Comparison of ENCODE assay signal across 9 mouse cellular contexts in genomic region chr10:80302471-80302881, GRCm38 (mm10). TPM values are rescaled to one million over a fixed set of nuclear protein-coding genes. Genes with fewer than 3 reads are reported as not detected.
A peak's percentile ranks its signal among the peaks of the same experiment; 100 is the strongest.
DNase-seq lines count a peak whose midpoint lies in the region; ATAC-seq and TF ChIP-seq lines count a peak whose summit lies in the region.
"Had no signal": no experiment of that assay in that cellular context is flagged by ENCODE, and none has a peak within 500 bp of the region (broad histone marks: within the 10 kb centered on the region; RNA-seq: fewer than 3 reads in every experiment).

No protein-coding gene starts in this region.

- no peak for ATAC-seq in forebrain, embryonic 13.5 days
- peak; percentile 74 for ATAC-seq in heart, postnatal 0 days (ENCODE audit: insufficient read depth, low read depth)
- peak; percentile 8; the same call in 1 of the 2 replicates for ATAC-seq in kidney, postnatal 0 days (replicated peaks; ENCODE audit: low FRiP score, low read depth)
- ATAC-seq in stomach, embryonic 14.5 days (ENCODE audit: insufficient number of reproducible peaks, insufficient read depth, low FRiP score, low read depth): 0 out of 2 replicates have a peak, but pooled peaks have one; percentile 7
- ATAC-seq: Patski had no signal

- peak; percentile 53 for DNase-seq in urinary bladder, postnatal 25 days (ENCODE audit: low spot score)
- no peak for DNase-seq in urinary bladder, adult 2 months (ENCODE audit: low spot score)
- DNase-seq in heart, postnatal 0 days (ENCODE audit: low spot score): peak; percentile 51
- DNase-seq in kidney, postnatal 0 days (ENCODE audit: low spot score): peak; percentile 74
- DNase-seq in lung, postnatal 10 days: peak; percentile 93
- DNase-seq in thymus, postnatal 4 days: no peak

- H3K27me3 ChIP-seq in forebrain, embryonic 13.5 days: no peaks in the 10 kb centered on the region
- H3K27me3 ChIP-seq in heart, postnatal 0 days (ENCODE audit: control insufficient read depth, insufficient read depth, low read length): peaks cover 84% of the 10 kb centered on the region
- H3K27me3 ChIP-seq in kidney, postnatal 0 days (ENCODE audit: insufficient read depth, low read length): peaks cover 39% of the 10 kb centered on the region
- H3K27me3 ChIP-seq in stomach, embryonic 14.5 days (ENCODE audit: control insufficient read depth, insufficient read depth, low read length): peaks cover 45% of the 10 kb centered on the region
- H3K27me3 ChIP-seq: Patski had no signal

- TF ChIP-seq CTCF in heart, postnatal 0 days (IDR thresholded peaks at IDR 0.05; ENCODE audit: low read depth): no peak
- 0 out of 2 replicates have a peak, but pooled peaks have one; percentile 11 for TF ChIP-seq CTCF in kidney, postnatal 0 days (IDR thresholded peaks at IDR 0.05; ENCODE audit: low read depth)

- no peaks in the 10 kb centered on the region for H3K9me3 ChIP-seq in forebrain, embryonic 13.5 days (replicated peaks)
- H3K9me3 ChIP-seq in heart, postnatal 0 days (replicated peaks; ENCODE audit: control insufficient read depth, low read length): no peaks in the 10 kb centered on the region
- H3K9me3 ChIP-seq in kidney, postnatal 0 days (replicated peaks; ENCODE audit: low read length): no peaks in the 10 kb centered on the region
- H3K9me3 ChIP-seq in stomach, embryonic 14.5 days (ENCODE audit: control insufficient read depth, low read depth, low read length): no peaks in the 10 kb centered on the region

- 21% methylated on average over 9 of the region's 9 CpGs for WGBS in forebrain, embryonic 13.5 days
- WGBS in heart, postnatal 0 days: 13% methylated on average over 9 of the region's 9 CpGs
- 8% methylated on average over 9 of the region's 9 CpGs for WGBS in kidney, postnatal 0 days
- 15% methylated on average over 9 of the region's 9 CpGs for WGBS in stomach, embryonic 14.5 days

- 0 out of 2 replicates have a peak, but pooled peaks have one; percentile 40 for TF ChIP-seq EP300 in heart, postnatal 0 days (IDR thresholded peaks at IDR 0.05; ENCODE audit: low read depth)

- peak overlapping the region; percentile 86 for H3K4me2 ChIP-seq in forebrain, embryonic 13.5 days
- peak overlapping the region; percentile 19; the same call in 1 of the 2 replicates for H3K4me2 ChIP-seq in heart, postnatal 0 days (ENCODE audit: low read depth, low read length)
- no peak overlapping the region for H3K4me2 ChIP-seq in kidney, postnatal 0 days (ENCODE audit: low read length)
- no peak overlapping the region; the same call in 1 of the 2 replicates for H3K4me2 ChIP-seq in stomach, embryonic 14.5 days (replicated peaks; ENCODE audit: low read depth, low read length)

- H3K27ac ChIP-seq in forebrain, embryonic 13.5 days: peak overlapping the region; percentile 26; the same call in 1 of the 2 replicates
- peak overlapping the region; percentile 40; the same call in 1 of the 2 replicates for H3K27ac ChIP-seq in heart, postnatal 0 days (ENCODE audit: low read depth)
- peak overlapping the region; percentile 60; the same call in 1 of the 2 replicates for H3K27ac ChIP-seq in kidney, postnatal 0 days
- H3K27ac ChIP-seq in stomach, embryonic 14.5 days (ENCODE audit: low read length): no peak overlapping the region

- H3K4me3 ChIP-seq in forebrain, embryonic 13.5 days: peak overlapping the region; percentile 73
- no peak overlapping the region for H3K4me3 ChIP-seq in heart, postnatal 0 days (ENCODE audit: low read depth, low read length)
- no peak overlapping the region for H3K4me3 ChIP-seq in kidney, postnatal 0 days (replicated peaks; ENCODE audit: low read depth, low read length)
- no peak overlapping the region for H3K4me3 ChIP-seq in stomach, embryonic 14.5 days (ENCODE audit: low read depth, low read length)

- peaks cover 78% of the 10 kb centered on the region for H3K4me1 ChIP-seq in forebrain, embryonic 13.5 days
- peaks cover 9% of the 10 kb centered on the region; the same call in 1 of the 2 replicates for H3K4me1 ChIP-seq in heart, postnatal 0 days (ENCODE audit: control insufficient read depth, insufficient read depth)
- H3K4me1 ChIP-seq in kidney, postnatal 0 days (replicated peaks; ENCODE audit: insufficient read depth, low read length): peaks cover 3% of the 10 kb centered on the region; the same call in 1 of the 2 replicates
- peaks cover 8% of the 10 kb centered on the region; the same call in 1 of the 2 replicates for H3K4me1 ChIP-seq in stomach, embryonic 14.5 days (ENCODE audit: control insufficient read depth, insufficient read depth, low read length)

- H3K9ac ChIP-seq in forebrain, embryonic 13.5 days: peak overlapping the region; percentile 99
- H3K9ac ChIP-seq in heart, postnatal 0 days (replicated peaks; ENCODE audit: low read depth, low read length): no peak overlapping the region
- no peak overlapping the region for H3K9ac ChIP-seq in kidney, postnatal 0 days (ENCODE audit: low read depth, low read length)
- no peak overlapping the region for H3K9ac ChIP-seq in stomach, embryonic 14.5 days (replicated peaks; ENCODE audit: low read depth, low read length)

- H3K36me3 ChIP-seq in forebrain, embryonic 13.5 days (ENCODE audit: poor library complexity, severe bottlenecking): peaks cover 60% of the 10 kb centered on the region
- H3K36me3 ChIP-seq in heart, postnatal 0 days (replicated peaks; ENCODE audit: control insufficient read depth, insufficient read depth, low read length): no peaks in the 10 kb centered on the region
- no peaks in the 10 kb centered on the region for H3K36me3 ChIP-seq in kidney, postnatal 0 days (ENCODE audit: insufficient read depth, low read length)
- H3K36me3 ChIP-seq in stomach, embryonic 14.5 days (ENCODE audit: control insufficient read depth, insufficient read depth, low read length): no peaks in the 10 kb centered on the region

RNA-seq across cellular contexts. Expression of gene Apc2, which starts 6.7 kb away (rescaled TPM):
- 0.76 and 1.4 TPM in 2 replicates for polyA plus RNA-seq in urinary bladder, adult 2 months (2012; rRNA removed)
- 129 and 140 TPM in 2 replicates for polyA plus RNA-seq in forebrain, embryonic 13.5 days (2015; fragmentation: Nextera tagmentation; extraction: Ambion mirVana)
- total RNA-seq in heart, postnatal 0 days (2014; rRNA removed; ENCODE audit: low replicate concordance): 1.4 and 3.4 TPM in 2 replicates
- 0.77 and 0.83 TPM in 2 replicates for polyA plus RNA-seq in heart, postnatal 0 days (2015; fragmentation: Nextera tagmentation; extraction: Ambion mirVana)
- polyA plus RNA-seq in kidney, postnatal 0 days (2015; fragmentation: Nextera tagmentation; extraction: Ambion mirVana): 0.51 and 0.86 TPM in 2 replicates
- 8.1 and 8.7 TPM in 2 replicates for polyA plus RNA-seq in stomach, embryonic 14.5 days (2014; fragmentation: Nextera tagmentation; extraction: Ambion mirVana)

RNA-seq across cellular contexts. Expression of gene Rps15, which starts 10.2 kb away (rescaled TPM):
- 3,215 and 3,453 TPM in 2 replicates for polyA plus RNA-seq in urinary bladder, adult 2 months (2012; rRNA removed)
- 805 and 828 TPM in 2 replicates for polyA plus RNA-seq in forebrain, embryonic 13.5 days (2015; fragmentation: Nextera tagmentation; extraction: Ambion mirVana)
- total RNA-seq in heart, postnatal 0 days (2014; rRNA removed; ENCODE audit: low replicate concordance): 1,030 and 1,317 TPM in 2 replicates
- 499 and 510 TPM in 2 replicates for polyA plus RNA-seq in heart, postnatal 0 days (2015; fragmentation: Nextera tagmentation; extraction: Ambion mirVana)
- 974 and 1,069 TPM in 2 replicates for polyA plus RNA-seq in kidney, postnatal 0 days (2015; fragmentation: Nextera tagmentation; extraction: Ambion mirVana)
- 1,120 and 1,227 TPM in 2 replicates for polyA plus RNA-seq in stomach, embryonic 14.5 days (2014; fragmentation: Nextera tagmentation; extraction: Ambion mirVana)

RNA-seq across cellular contexts. Expression of gene 2310011J03Rik, which starts 17.9 kb away (rescaled TPM):
- polyA plus RNA-seq in urinary bladder, adult 2 months (2012; rRNA removed): 41.8 and 45.6 TPM in 2 replicates
- polyA plus RNA-seq in forebrain, embryonic 13.5 days (2015; fragmentation: Nextera tagmentation; extraction: Ambion mirVana): 42.7 and 43.3 TPM in 2 replicates
- 13.5 and 41.4 TPM in 2 replicates for total RNA-seq in heart, postnatal 0 days (2014; rRNA removed; ENCODE audit: low replicate concordance)
- polyA plus RNA-seq in heart, postnatal 0 days (2015; fragmentation: Nextera tagmentation; extraction: Ambion mirVana): 35.2 and 37.4 TPM in 2 replicates
- 52.2 and 53.6 TPM in 2 replicates for polyA plus RNA-seq in kidney, postnatal 0 days (2015; fragmentation: Nextera tagmentation; extraction: Ambion mirVana)
- 39.6 and 43.0 TPM in 2 replicates for polyA plus RNA-seq in stomach, embryonic 14.5 days (2014; fragmentation: Nextera tagmentation; extraction: Ambion mirVana)

RNA-seq across cellular contexts. Expression of gene Pcsk4, which starts 26.8 kb away (rescaled TPM):
- polyA plus RNA-seq in urinary bladder, adult 2 months (2012; rRNA removed): 9.5 and 9.9 TPM in 2 replicates
- polyA plus RNA-seq in forebrain, embryonic 13.5 days (2015; fragmentation: Nextera tagmentation; extraction: Ambion mirVana): 2.9 and 3.0 TPM in 2 replicates
- total RNA-seq in heart, postnatal 0 days (2014; rRNA removed; ENCODE audit: low replicate concordance): not detected in 2 replicates
- polyA plus RNA-seq in heart, postnatal 0 days (2015; fragmentation: Nextera tagmentation; extraction: Ambion mirVana): 2.0 and 2.1 TPM in 2 replicates
- polyA plus RNA-seq in kidney, postnatal 0 days (2015; fragmentation: Nextera tagmentation; extraction: Ambion mirVana): 5.4 and 5.9 TPM in 2 replicates
- polyA plus RNA-seq in stomach, embryonic 14.5 days (2014; fragmentation: Nextera tagmentation; extraction: Ambion mirVana): 4.5 and 5.6 TPM in 2 replicates

RNA-seq across cellular contexts. Expression of gene Reep6, which starts 27.3 kb away (rescaled TPM):
- 7.7 and 18.0 TPM in 2 replicates for polyA plus RNA-seq in urinary bladder, adult 2 months (2012; rRNA removed)
- 2.0 and 3.0 TPM in 2 replicates for polyA plus RNA-seq in forebrain, embryonic 13.5 days (2015; fragmentation: Nextera tagmentation; extraction: Ambion mirVana)
- total RNA-seq in heart, postnatal 0 days (2014; rRNA removed; ENCODE audit: low replicate concordance): not detected in 2 replicates
- 0.85 and 1.0 TPM in 2 replicates for polyA plus RNA-seq in heart, postnatal 0 days (2015; fragmentation: Nextera tagmentation; extraction: Ambion mirVana)
- polyA plus RNA-seq in kidney, postnatal 0 days (2015; fragmentation: Nextera tagmentation; extraction: Ambion mirVana): 11.7 and 12.1 TPM in 2 replicates
- 18.0 and 18.5 TPM in 2 replicates for polyA plus RNA-seq in stomach, embryonic 14.5 days (2014; fragmentation: Nextera tagmentation; extraction: Ambion mirVana)

Comparison
In these comparisons a context has a peak if more than half of its experiments do, and no peak if none do; other contexts are left out.
1. DNase-seq: peak in urinary bladder, postnatal 25 days (single experiment), heart, postnatal 0 days (single experiment), kidney, postnatal 0 days (single experiment) and lung, postnatal 10 days (single experiment); none in urinary bladder, adult 2 months (single experiment) and thymus, postnatal 4 days (single experiment).
2. H3K4me2 ChIP-seq: peak in forebrain, embryonic 13.5 days (single experiment) and heart, postnatal 0 days (single experiment); none in kidney, postnatal 0 days (single experiment) and stomach, embryonic 14.5 days (single experiment).
3. RNA of gene Apc2, which starts 6.7 kb away (polyA plus RNA-seq): 129 to 140 TPM in forebrain, embryonic 13.5 days; 8.1 to 8.7 TPM in stomach, embryonic 14.5 days, 0.51 to 0.86 TPM in kidney, postnatal 0 days, 0.77 to 0.83 TPM in heart, postnatal 0 days and 0.76 to 1.4 TPM in urinary bladder, adult 2 months; every median in the first group is over 10 times any median in the second.